Mouse (Mus musculus) testis, adult 2 months (tissue): ENCODE results near the gene Cd59a. TPM values are rescaled to one million over a fixed set of nuclear protein-coding genes. Genes with fewer than 3 reads are reported as not detected.

Experiments
- H3K27ac ChIP-seq: fragments of 200-500 bp; 2 replicates; pipeline ENCODE4 v1.5.1; 2012; ENCODE audit warnings: low read depth, low read length; ENCODE audit not compliant: control insufficient read depth, insufficient read depth
- H3K27me3 ChIP-seq: fragments of 200-500 bp; 2 replicates; pipeline ENCODE4 v1.6.1; 2012; ENCODE audit warnings: mild to moderate bottlenecking, low read length, moderate library complexity; ENCODE audit not compliant: control insufficient read depth, insufficient read depth
- H3K36me3 ChIP-seq: fragments of 200-500 bp; 2 replicates; pipeline ENCODE4 v1.6.1; 2012; ENCODE audit warnings: mild to moderate bottlenecking, low read length; ENCODE audit not compliant: control insufficient read depth, insufficient read depth
- H3K4me1 ChIP-seq: fragments of 200-500 bp; 2 replicates; pipeline ENCODE4 v1.6.1; 2012; ENCODE audit warnings: low read length; ENCODE audit not compliant: control insufficient read depth, insufficient read depth
- H3K4me3 ChIP-seq: fragments of 200-500 bp; 2 replicates; pipeline ENCODE4 v1.5.1; 2012; ENCODE audit warnings: low read depth, mild to moderate bottlenecking, low read length, moderate library complexity, mixed read lengths; ENCODE audit not compliant: control insufficient read depth
- CTCF ChIP-seq: fragments of 200-500 bp; IDR thresholded peaks from 2 replicates; pipeline ENCODE4 v1.5.1; 2012; ENCODE audit warnings: low read depth, mild to moderate bottlenecking, inconsistent platforms, low read length, moderate library complexity; ENCODE audit not compliant: control insufficient read depth, insufficient read depth, insufficient replicate concordance
- POLR2A ChIP-seq: fragments of 200-500 bp; IDR thresholded peaks from 2 replicates; pipeline ENCODE4 v1.6.1; 2012; ENCODE audit warnings: low read depth, mild to moderate bottlenecking, inconsistent platforms, low read length, moderate library complexity; ENCODE audit not compliant: control insufficient read depth
- polyA plus RNA-seq: library from polyadenylated mRNA; depleted of rRNA; stranded (reverse); fragments of >200 nt; gene quantifications from 2 replicates; pipeline ENCODE4 v1.2.3, GENCODE M21; 2012

Gene Cd59a
- polyA plus RNA-seq, 1 experiment = 20.8 TPM

- TF ChIP-seq POLR2A (no peak), CTCF (no peak)
- H3K4me1 ChIP-seq = peaks cover 11% of the 10 kb centered on the region
- H3K36me3 ChIP-seq = no peaks in the 10 kb centered on the region
- H3K27ac ChIP-seq = no peak overlapping the region
- H3K4me3 ChIP-seq = peak overlapping the region; percentile 87; the same call in 1 of the 2 replicates
- H3K27me3 ChIP-seq = no peaks in the 10 kb centered on the region
These were observed 28.5 kb downstream of the Cd59a start for GRCm38 (mm10) chr2:104124071-104124470.

- Histone ChIP-seq H3K27ac (no peak overlapping the region), H3K36me3 (no peaks in the 10 kb centered on the region), H3K4me1 (no peaks in the 10 kb centered on the region; the same call in 1 of the 2 replicates), H3K4me3 (no peak overlapping the region), H3K27me3 (no peaks in the 10 kb centered on the region)
- TF ChIP-seq POLR2A = 0 out of 2 replicates have a peak, but pooled peaks have one; percentile 14
- TF ChIP-seq CTCF = no peak
These were observed 33.4 kb downstream of the Cd59a start for GRCm38 (mm10) chr2:104128803-104129531.

GRCm38 (mm10) chr2:104130165-104130564, 34.6 kb downstream of the Cd59a start:
- TF ChIP-seq POLR2A (no peak), CTCF (no peak)
- Histone ChIP-seq H3K27me3 (no peaks in the 10 kb centered on the region), H3K36me3 (no peaks in the 10 kb centered on the region), H3K4me1 (no peaks in the 10 kb centered on the region; the same call in 1 of the 2 replicates), H3K4me3 (no peak overlapping the region), H3K27ac (no peak overlapping the region)

- Histone ChIP-seq H3K4me3 (no peak overlapping the region), H3K4me1 (no peaks in the 10 kb centered on the region), H3K36me3 (no peaks in the 10 kb centered on the region), H3K27ac (no peak overlapping the region), H3K27me3 (no peaks in the 10 kb centered on the region)
- peak; percentile 67; the same call in 1 of the 2 replicates for TF ChIP-seq CTCF
- no peak for TF ChIP-seq POLR2A
These were observed 35.4 kb downstream of the Cd59a start for GRCm38 (mm10) chr2:104130969-104131368.

- no peak for TF ChIP-seq POLR2A
- Histone ChIP-seq H3K4me1 (no peaks in the 10 kb centered on the region), H3K36me3 (no peaks in the 10 kb centered on the region), H3K27me3 (no peaks in the 10 kb centered on the region), H3K27ac (no peak overlapping the region), H3K4me3 (no peak overlapping the region)
These were observed 36.8 kb downstream of the Cd59a start for GRCm38 (mm10) chr2:104132266-104132859.

GRCm38 (mm10) chr2:104133042-104133810, 37.6 kb downstream of the Cd59a start:
- Histone ChIP-seq H3K4me1 (no peaks in the 10 kb centered on the region), H3K36me3 (no peaks in the 10 kb centered on the region), H3K27me3 (no peaks in the 10 kb centered on the region), H3K27ac (no peak overlapping the region), H3K4me3 (no peak overlapping the region)
- no peak for TF ChIP-seq CTCF
- no peak for TF ChIP-seq POLR2A
